Mouse (Mus musculus): ENCODE data around the gene Khdrbs1.
"Not testable (repeated sequence)": the region's sequence is repeated elsewhere in the genome, so short reads cannot be mapped to it uniquely, and the experiment has no call there.

The Khdrbs1 gene

GRCm38 (mm10) chr4:129742232-129743009, at the start of gene Khdrbs1:
TSS of gene Khdrbs1 (minus strand) at chr4:129742303.
- peak; percentile 89 to 96 for DNase-seq (ENCODE audit: low spot score in 2 of 2)

GRCm38 (mm10) chr4:129791399-129791798, 49.3 kb upstream of the Khdrbs1 start:
- no peak for DNase-seq (ENCODE audit: low spot score in 2 of 2)

GRCm38 (mm10) chr4:129790475-129790874, 48.4 kb upstream of the Khdrbs1 start:
- DNase-seq (ENCODE audit: low spot score in 2 of 2), result no peak

GRCm38 (mm10) chr4:129789635-129790034, 47.5 kb upstream of the Khdrbs1 start:
- no peak for DNase-seq (ENCODE audit: low spot score in 2 of 2)

- DNase-seq (ENCODE audit: low spot score in 2 of 2), result no peak
These were observed 46.6 kb upstream of the Khdrbs1 start for GRCm38 (mm10) chr4:129788693-129789092.

GRCm38 (mm10) chr4:129785178-129785577, 43.1 kb upstream of the Khdrbs1 start:
- DNase-seq (ENCODE audit: low spot score in 2 of 2), result peak; percentile 55 to 89

GRCm38 (mm10) chr4:129783506-129783905, 41.4 kb upstream of the Khdrbs1 start:
- no peak for DNase-seq (ENCODE audit: low spot score in 2 of 2)

- no peak for DNase-seq (ENCODE audit: low spot score in 2 of 2)
These were observed 40.8 kb upstream of the Khdrbs1 start for GRCm38 (mm10) chr4:129782857-129783331.

- DNase-seq (ENCODE audit: low spot score in 2 of 2), result peak in 1 of 2 experiments; percentile 17
These were observed 40.0 kb upstream of the Khdrbs1 start for GRCm38 (mm10) chr4:129781881-129782675.

GRCm38 (mm10) chr4:129771672-129772521, 29.8 kb upstream of the Khdrbs1 start:
- peak in 1 of 2 experiments; percentile 43 for DNase-seq (ENCODE audit: low spot score in 2 of 2)

- no peak for DNase-seq (ENCODE audit: low spot score in 2 of 2)
These were observed 29.2 kb upstream of the Khdrbs1 start for GRCm38 (mm10) chr4:129771314-129771671.

- no peak for DNase-seq (ENCODE audit: low spot score in 2 of 2)
These were observed 28.5 kb upstream of the Khdrbs1 start for GRCm38 (mm10) chr4:129770600-129770999.

GRCm38 (mm10) chr4:129768742-129769141, 26.6 kb upstream of the Khdrbs1 start:
- not testable (repeated sequence) for DNase-seq (ENCODE audit: low spot score in 2 of 2)

- no peak for DNase-seq (ENCODE audit: low spot score in 2 of 2)
These were observed 25.7 kb upstream of the Khdrbs1 start for GRCm38 (mm10) chr4:129767782-129768181.

- DNase-seq (ENCODE audit: low spot score in 2 of 2), result no peak
These were observed 23.2 kb upstream of the Khdrbs1 start for GRCm38 (mm10) chr4:129765351-129765750.

- DNase-seq (ENCODE audit: low spot score in 2 of 2), result not testable (repeated sequence)
These were observed 20.4 kb upstream of the Khdrbs1 start for GRCm38 (mm10) chr4:129762496-129762895.

GRCm38 (mm10) chr4:129761606-129762005, 19.5 kb upstream of the Khdrbs1 start:
- DNase-seq (ENCODE audit: low spot score in 2 of 2), result no peak

- DNase-seq (ENCODE audit: low spot score in 2 of 2), result no peak
These were observed 13.4 kb upstream of the Khdrbs1 start for GRCm38 (mm10) chr4:129755455-129755854.

GRCm38 (mm10) chr4:129754742-129755141, 12.6 kb upstream of the Khdrbs1 start:
- DNase-seq (ENCODE audit: low spot score in 2 of 2), result no peak

GRCm38 (mm10) chr4:129750430-129750829, 8.3 kb upstream of the Khdrbs1 start:
- no peak for DNase-seq (ENCODE audit: low spot score in 2 of 2)

- DNase-seq (ENCODE audit: low spot score in 2 of 2), result no peak
These were observed 4.5 kb upstream of the Khdrbs1 start for GRCm38 (mm10) chr4:129746591-129746990.

- no peak for DNase-seq (ENCODE audit: low spot score in 2 of 2)
These were observed 4.0 kb upstream of the Khdrbs1 start for GRCm38 (mm10) chr4:129746106-129746505.

Measured in left cerebral cortex, adult 9 months (tissue).